10 mouse cellular contexts compared by ENCODE assay signal in genomic region chr4:139532081-139532480, GRCm38 (mm10).
"Had no signal": no experiment of that assay in that cellular context is flagged by ENCODE, and none has a peak within 500 bp of the region (broad histone marks: within the 10 kb centered on the region; RNA-seq: fewer than 3 reads in every experiment).

No protein-coding gene starts in this region.

- H3K36me3 ChIP-seq: limb, embryonic 13.5 days; midbrain, embryonic 13.5 days had no signal

- H3K9me3 ChIP-seq: limb, embryonic 13.5 days; midbrain, embryonic 13.5 days had no signal

- H3K27me3 ChIP-seq: limb, embryonic 13.5 days; midbrain, embryonic 13.5 days had no signal

- DNase-seq: left cerebral cortex, postnatal 4 days; lung, adult 18-20 months; lung, postnatal 36 days; right cerebral cortex, postnatal 14 days; thymus, postnatal 36 days had no signal

- H3K4me2 ChIP-seq: limb, embryonic 13.5 days; midbrain, embryonic 13.5 days had no signal

- H3K27ac ChIP-seq: layer of hippocampus, adult 2 months; limb, embryonic 13.5 days; liver, embryonic 14.5 days; midbrain, embryonic 13.5 days had no signal

- H3K4me3 ChIP-seq: layer of hippocampus, adult 2 months; limb, embryonic 13.5 days; midbrain, embryonic 13.5 days had no signal

- ATAC-seq: intestine, embryonic 16.5 days; midbrain, embryonic 13.5 days had no signal

- H3K9ac ChIP-seq: limb, embryonic 13.5 days; liver, embryonic 14.5 days; midbrain, embryonic 13.5 days had no signal
